Mouse (Mus musculus): Measurements from ENCODE around the gene Vmac.
A peak's percentile ranks its signal among the peaks of the same experiment; 100 is the strongest.

The Vmac gene

DNA sequence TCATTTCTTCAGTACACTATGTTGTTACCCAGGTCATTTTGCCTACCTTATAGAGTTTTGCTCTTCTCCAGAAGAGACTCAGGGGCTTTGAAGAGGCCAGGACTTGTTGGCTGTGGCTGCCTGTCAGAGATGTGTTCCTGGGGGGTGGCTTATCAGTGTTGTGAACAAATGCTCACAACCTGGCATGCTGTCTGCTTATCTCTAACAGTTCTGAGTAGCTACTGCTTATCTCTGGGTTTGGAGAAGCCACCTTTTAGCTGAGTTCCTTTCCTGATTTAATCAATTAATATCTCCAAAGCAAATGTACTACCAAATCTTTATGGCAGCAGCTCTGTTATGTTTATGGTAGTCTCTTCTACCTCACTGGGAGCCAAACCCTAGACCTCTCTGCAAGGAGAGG lies 29.8 kb downstream of the Vmac start:
- no peak for DNase-seq (ENCODE audit: low spot score in 2 of 2)

DNA sequence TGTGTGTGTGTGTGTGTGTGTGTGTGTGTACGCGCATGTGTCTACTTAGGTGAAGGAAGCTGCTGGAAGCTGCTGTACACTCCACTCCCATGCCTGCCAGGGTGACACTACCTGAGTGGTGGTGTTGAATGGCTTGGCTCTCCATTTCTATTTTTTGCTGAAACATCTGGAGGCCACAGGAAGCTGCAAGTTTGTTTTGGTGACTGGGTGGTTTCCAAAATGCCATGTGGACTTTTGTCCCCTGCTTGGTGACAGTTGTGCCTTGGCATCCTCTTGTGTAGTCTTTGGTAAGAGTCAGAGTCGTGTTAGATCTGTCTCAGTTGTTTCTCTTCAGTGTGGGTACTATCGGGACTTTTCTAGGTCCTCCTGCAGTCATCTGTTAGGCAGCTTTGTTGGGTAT lies 31.0 kb downstream of the Vmac start:
- DNase-seq (ENCODE audit: low spot score in 2 of 2), result no peak

DNA sequence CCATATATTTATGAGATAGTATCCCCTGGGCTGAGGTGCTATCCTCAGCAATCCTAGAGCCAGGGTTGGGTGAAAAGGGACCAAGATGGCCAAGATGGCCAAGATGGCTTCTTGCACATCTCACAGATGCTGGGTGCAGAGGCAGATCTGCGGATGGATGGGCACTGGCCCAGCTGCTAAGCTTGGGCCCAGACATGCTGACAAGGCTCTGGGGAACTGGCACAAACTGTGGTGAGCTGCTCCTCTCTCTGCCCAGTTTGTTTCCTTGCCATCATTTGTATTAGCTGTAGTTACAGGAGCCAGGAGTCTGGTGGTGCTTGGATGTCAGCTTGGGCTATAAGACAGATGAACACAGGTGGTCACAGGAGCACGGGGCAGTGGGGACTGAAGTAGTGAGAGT lies 33.2 kb downstream of the Vmac start:
- no peak for DNase-seq (ENCODE audit: low spot score in 2 of 2)

DNA sequence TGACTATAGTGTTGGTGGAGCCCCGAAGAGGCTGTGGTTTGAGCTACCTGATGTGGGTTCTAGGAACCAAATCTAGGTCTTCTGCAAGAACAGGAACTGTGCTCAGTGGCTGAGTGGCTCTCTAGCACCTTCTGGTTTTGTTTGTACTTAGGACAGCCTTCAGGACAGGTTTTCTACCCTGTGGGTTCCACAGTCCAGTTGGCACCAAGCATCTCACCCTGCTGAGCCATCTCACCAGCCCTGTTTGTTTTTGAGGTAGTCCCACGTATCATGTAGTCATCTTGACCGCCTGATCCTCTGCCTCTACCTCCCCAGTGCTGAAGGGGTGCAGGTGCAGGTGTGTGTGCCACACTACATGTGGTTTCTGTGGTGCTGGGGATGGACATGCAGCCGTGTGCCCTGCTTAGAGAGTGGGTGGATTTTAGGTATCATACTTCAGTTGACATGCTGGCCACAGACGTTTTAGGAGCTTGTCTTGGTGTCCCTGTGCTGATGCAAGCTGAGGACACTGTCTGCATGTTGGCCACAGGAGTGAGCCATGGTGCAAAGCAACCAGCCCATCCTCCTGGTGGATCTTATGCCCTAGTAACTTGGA lies 34.2 kb downstream of the Vmac start:
- DNase-seq (ENCODE audit: low spot score in 2 of 2), result no peak

DNA sequence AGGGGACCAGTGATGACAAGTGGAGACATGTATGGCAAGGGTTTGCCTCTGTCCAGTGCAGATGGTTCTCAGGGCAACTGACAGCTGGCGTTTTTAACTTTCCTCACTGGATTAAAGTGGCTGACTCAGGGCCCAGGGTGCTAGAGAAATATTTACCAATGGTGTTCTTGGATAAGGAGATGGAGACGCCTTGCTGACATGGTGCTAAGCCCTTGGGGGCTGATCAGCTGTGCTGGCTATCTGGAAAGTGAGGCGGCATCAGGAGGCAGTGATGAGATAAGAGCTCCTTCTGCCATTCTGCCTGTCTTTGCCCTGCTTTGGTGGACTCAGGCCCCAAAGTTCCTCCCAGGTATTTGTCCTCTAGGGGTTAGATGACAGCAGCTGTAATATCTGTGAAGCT lies 34.9 kb downstream of the Vmac start:
- DNase-seq (ENCODE audit: low spot score in 2 of 2), result no peak

DNA sequence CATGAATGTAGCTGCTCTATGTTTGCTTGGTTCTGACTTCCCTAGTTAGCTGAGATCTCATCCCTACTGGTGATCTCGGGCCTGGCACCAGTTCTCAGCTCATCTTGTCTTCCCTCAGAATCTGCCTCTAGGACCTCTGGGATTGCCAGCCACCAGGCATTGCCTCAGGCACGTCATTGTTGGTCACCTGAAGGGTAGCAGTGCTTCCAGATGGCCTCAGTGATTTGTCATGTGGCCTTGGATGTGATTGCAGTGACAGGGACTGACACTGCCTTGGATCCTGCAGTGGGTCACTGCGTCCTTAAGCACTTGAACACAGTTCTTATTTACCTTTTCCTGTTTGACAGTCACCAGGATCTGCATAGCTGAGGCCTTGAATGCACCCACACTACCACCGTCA lies 36.0 kb downstream of the Vmac start:
- no peak for DNase-seq (ENCODE audit: low spot score in 2 of 2)

DNA sequence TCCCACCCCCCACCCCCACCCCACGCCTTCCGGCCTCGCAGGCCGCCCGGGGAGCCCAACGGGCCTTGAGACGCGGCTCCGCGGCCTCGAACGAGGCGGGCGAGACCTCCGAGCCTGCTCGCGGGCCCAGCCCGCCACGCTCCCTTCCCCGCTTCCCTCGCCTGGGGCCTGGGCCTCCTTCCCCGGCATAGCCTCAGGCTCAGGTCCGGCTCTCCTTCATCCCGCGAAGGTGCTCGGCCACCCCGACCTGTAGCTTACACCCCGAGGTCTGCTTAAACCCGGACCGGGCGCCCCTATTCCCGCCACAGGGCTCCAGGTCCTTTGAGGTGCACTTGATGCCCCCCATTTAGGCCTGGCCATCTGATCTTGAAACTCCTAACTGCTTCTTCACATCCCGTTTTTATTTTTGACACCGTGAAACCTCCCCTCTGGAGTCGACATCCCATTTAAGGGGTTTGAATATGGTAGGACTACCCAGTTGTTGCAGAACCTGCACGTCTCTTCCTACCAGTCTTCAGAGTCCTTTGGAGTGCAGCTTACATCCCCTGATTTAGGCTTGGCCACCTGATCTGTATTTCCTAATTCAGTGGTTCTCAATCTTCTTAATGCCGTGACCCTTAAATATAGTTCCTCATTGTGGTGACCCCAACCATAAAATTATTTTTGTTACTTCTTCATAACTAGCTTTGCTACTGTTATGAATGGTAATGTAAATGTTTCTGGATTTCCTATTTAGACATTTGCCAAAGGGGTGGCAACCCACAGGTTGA lies 44.0 kb downstream of the Vmac start:
- DNase-seq (ENCODE audit: low spot score in 2 of 2), result no peak

DNA sequence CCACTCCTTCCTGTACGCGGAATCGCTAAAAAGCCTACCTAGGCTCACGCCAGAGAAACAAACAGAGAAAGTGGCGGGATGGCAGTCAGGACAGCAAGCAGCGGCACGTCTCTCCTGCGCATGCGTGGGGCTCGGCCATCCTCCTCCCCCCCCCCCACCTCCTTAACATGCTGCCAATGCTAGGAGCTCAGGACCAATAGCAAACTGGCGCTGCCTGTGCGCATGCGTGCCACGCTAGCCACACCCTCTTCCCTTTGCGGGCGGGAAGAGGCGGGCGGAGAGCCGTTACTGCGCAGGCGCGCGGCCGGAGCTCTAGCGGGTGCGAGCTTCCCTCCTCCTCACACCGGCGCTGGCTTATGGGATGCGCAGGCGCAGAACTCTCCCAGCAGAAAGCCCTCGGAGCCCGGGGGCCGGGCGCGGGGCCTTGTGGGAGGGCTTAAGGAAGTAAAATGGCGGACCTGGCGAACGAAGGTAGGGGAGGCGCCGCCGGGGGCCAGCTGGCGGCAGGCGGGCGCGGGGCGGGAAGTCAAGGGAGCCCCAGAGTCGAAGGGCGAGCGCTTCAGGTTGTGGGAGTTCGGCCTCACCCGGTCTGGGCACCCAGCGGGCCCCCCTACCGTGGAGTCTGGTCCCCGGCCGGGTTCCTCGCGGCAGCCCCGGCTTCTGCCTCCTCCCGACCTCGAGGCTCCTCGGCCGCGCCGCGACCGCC lies 44.7 kb downstream of the Vmac start, which contains the start of gene Ranbp3:
Gene Ranbp3 (plus strand): TSS at position 354 of the 706 bp plus-strand sequence.
- peak; percentile 99 for DNase-seq (ENCODE audit: low spot score in 2 of 2)

DNA sequence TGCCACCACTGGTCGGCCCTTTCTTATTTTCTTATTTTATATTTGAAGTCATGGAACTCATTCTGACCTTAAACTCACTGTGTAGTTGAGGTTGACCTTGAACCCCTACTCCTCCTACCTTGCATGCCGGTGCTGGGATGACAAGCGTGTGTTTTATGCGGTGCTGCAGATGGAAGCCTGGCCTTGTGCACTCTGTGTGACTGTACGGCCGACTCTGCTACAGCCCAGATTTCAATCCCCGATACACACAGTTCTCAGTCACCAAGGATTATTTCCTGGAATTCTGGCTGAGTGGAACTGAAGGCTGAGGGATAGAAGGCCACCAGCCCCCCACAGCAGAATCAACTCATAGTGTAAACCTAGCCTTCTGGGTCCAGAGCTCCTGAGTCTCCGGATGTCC lies 48.1 kb downstream of the Vmac start:
- DNase-seq (ENCODE audit: low spot score in 2 of 2), result no peak

DNA sequence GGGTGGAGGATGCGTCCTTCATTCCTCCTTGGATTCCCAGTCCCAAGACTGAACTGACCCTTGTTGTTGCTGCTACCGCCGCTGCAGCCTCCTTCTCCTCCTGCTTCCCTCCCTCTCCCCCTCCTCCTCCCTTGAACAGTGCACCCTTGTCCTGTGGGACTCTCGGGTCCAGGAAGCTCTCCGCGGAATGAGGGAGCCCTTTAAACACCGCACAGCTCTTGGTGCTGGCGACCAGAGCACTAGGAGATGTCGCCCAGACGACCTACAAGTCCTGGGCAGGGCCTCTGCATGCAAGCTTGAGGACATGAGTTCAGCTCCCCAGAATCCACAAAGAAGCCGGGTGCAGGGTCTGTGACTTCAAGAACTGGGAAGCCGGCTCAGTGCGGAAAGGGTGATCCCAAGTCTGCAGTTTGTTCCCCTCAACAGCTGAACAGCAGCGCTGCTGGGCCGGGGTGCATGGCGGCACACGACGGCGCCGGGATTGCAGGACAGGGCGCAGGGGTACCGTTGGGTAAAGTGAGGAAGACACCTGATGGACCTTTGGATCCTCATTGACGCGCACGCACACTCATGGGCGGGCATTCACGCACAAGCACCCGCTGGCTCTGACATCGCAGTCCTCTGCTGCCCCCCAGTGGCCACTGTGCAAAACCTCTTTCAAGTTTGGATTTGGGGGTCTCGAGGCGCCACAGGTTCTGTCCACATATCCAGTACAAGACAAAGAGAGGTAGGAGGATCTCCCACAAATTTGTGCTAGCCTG lies 49.3 kb downstream of the Vmac start:
- peak; percentile 81 to 90 for DNase-seq (ENCODE audit: low spot score in 2 of 2)

DNA sequence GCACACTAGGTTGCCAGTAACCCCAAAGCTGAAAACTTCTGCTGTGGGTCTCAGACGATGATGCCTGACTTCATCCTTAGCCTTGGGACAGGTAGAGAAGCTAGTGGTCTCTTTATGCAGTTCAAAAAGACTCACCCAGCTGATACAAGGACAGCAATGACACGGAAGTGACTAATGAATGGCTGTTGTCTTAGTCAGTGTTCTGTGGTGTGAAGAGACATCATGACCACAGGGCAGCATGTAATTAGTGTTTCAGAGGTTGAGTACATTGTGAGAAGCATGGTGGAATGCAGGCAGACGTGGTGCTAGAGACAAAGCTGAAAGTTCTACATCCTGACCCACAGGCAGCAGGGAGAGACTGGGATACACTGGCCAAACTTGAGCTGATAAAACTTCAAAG lies 50.2 kb downstream of the Vmac start:
- DNase-seq (ENCODE audit: low spot score in 2 of 2), result no peak

DNA sequence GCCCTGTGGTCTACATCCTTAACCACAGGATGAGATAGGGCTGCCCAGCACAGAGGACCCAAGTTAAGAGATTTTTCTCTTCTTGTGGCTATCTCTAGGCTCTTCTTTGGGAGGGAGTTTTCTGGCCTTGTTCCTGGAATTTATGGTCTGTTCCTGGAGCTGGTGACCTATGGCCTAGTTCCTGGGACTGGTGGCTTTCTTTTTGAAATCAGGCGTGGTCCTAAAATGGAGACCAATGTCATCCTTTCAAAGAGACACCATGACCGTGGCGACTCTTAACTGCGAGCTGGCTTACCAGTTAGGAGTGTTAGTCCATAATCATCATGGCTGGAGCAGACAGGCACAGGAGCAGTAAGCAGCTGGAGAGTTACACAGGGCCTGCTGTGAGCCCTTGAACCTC lies 51.4 kb downstream of the Vmac start:
- DNase-seq (ENCODE audit: low spot score in 2 of 2), result no peak

DNA sequence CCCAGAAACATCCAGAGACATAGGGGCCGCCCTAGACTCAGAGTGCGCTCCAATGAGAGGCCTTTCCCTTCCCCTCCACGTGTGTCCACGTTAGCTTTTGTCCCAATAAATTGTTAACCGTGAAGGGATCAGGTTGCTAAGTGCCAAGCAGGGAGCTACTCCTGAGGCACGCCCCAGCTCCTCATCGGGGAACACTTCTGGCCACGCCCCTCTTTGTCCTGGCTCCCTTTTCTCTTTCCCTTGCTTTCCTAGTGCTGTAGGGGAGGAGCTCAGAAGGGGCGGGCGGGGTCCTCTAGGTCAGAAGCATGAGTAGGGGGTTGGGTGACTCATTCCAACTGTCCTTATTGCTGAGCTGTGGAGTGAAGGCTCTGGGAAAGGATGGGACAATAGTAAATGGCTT lies 53.5 kb downstream of the Vmac start:
- DNase-seq (ENCODE audit: low spot score in 2 of 2), result no peak
